Mouse (Mus musculus): ENCODE results near the gene Mark3. TPM values are rescaled to one million over a fixed set of nuclear protein-coding genes. Genes with fewer than 3 reads are reported as not detected.
"Not testable (repeated sequence)": the region's sequence is repeated elsewhere in the genome, so short reads cannot be mapped to it uniquely, and the experiment has no call there.

Mark3 gene
- 10 to 100 TPM; 62.1 to 72.5 TPM for total RNA-seq (2021)
- long read RNA-seq, experiment 1, transcript Mark3-206 (18 exons, 2,807 nt): major isoform, 53 of 96 reads
- long read RNA-seq, experiment 1, partial matches to known transcripts: 11 of 96 reads
- long read RNA-seq, experiment 1, other reads (novel, unspliced or antisense): 30 of 96 reads
- long read RNA-seq, experiment 2, transcript Mark3-201 (16 exons, 3,321 nt): minor isoform, 5 of 106 reads
- long read RNA-seq, experiment 2, transcript Mark3-206 (18 exons, 2,807 nt): major isoform, 68 of 106 reads
- long read RNA-seq, experiment 2, partial matches to known transcripts: 8 of 106 reads
- long read RNA-seq, experiment 2, other reads (novel, unspliced or antisense): 23 of 106 reads

- peak; percentile 98 for DNase-seq (ENCODE audit: low spot score in 2 of 2)
These were observed at the start of gene Mark3 for GRCm38 (mm10) chr12:111574074-111574886. Gene Mark3, plus strand, starts transcription at chr12:111574523.

- DNase-seq (ENCODE audit: low spot score in 2 of 2): no peak
These were observed 49.4 kb upstream of the Mark3 start for GRCm38 (mm10) chr12:111524883-111525282.

GRCm38 (mm10) chr12:111527643-111528281, 46.6 kb upstream of the Mark3 start:
- no peak for DNase-seq (ENCODE audit: low spot score in 2 of 2)

- no peak for DNase-seq (ENCODE audit: low spot score in 2 of 2)
These were observed 45.1 kb upstream of the Mark3 start for GRCm38 (mm10) chr12:111529192-111529591.

- DNase-seq (ENCODE audit: low spot score in 2 of 2): no peak
These were observed 41.1 kb upstream of the Mark3 start for GRCm38 (mm10) chr12:111533096-111533794.

- no peak for DNase-seq (ENCODE audit: low spot score in 2 of 2)
These were observed 39.0 kb upstream of the Mark3 start for GRCm38 (mm10) chr12:111535281-111535680.

GRCm38 (mm10) chr12:111535762-111536161, 38.6 kb upstream of the Mark3 start:
- DNase-seq (ENCODE audit: low spot score in 2 of 2): no peak

GRCm38 (mm10) chr12:111536746-111537145, 37.6 kb upstream of the Mark3 start:
- DNase-seq (ENCODE audit: low spot score in 2 of 2): no peak

GRCm38 (mm10) chr12:111537341-111537740, 37.0 kb upstream of the Mark3 start:
- DNase-seq (ENCODE audit: low spot score in 2 of 2): peak in 1 of 2 experiments; percentile 20

- DNase-seq (ENCODE audit: low spot score in 2 of 2): peak; percentile 97 to 98
These were observed 36.5 kb upstream of the Mark3 start, which contains the start of gene Eif5 for GRCm38 (mm10) chr12:111537796-111538291. Gene Eif5, plus strand, starts transcription at chr12:111538016.

- peak; percentile 79 to 85 for DNase-seq (ENCODE audit: low spot score in 2 of 2)
These were observed 35.9 kb upstream of the Mark3 start for GRCm38 (mm10) chr12:111538292-111539040.

GRCm38 (mm10) chr12:111539041-111539345, 35.3 kb upstream of the Mark3 start:
- DNase-seq (ENCODE audit: low spot score in 2 of 2): no peak

- DNase-seq (ENCODE audit: low spot score in 2 of 2): no peak
These were observed 27.3 kb upstream of the Mark3 start for GRCm38 (mm10) chr12:111547070-111547469.

- DNase-seq (ENCODE audit: low spot score in 2 of 2): no peak
These were observed 25.6 kb upstream of the Mark3 start for GRCm38 (mm10) chr12:111548555-111549289.

- DNase-seq (ENCODE audit: low spot score in 2 of 2): no peak
These were observed 23.6 kb upstream of the Mark3 start for GRCm38 (mm10) chr12:111550679-111551078.

- no peak for DNase-seq (ENCODE audit: low spot score in 2 of 2)
These were observed 22.0 kb upstream of the Mark3 start for GRCm38 (mm10) chr12:111552342-111552741.

- DNase-seq (ENCODE audit: low spot score in 2 of 2): no peak
These were observed 19.0 kb upstream of the Mark3 start for GRCm38 (mm10) chr12:111555357-111555756.

- DNase-seq (ENCODE audit: low spot score in 2 of 2): not testable (repeated sequence)
These were observed 18.4 kb upstream of the Mark3 start for GRCm38 (mm10) chr12:111555893-111556292.

GRCm38 (mm10) chr12:111557538-111557937, 16.8 kb upstream of the Mark3 start:
- no peak for DNase-seq (ENCODE audit: low spot score in 2 of 2)

- DNase-seq (ENCODE audit: low spot score in 2 of 2): no peak
These were observed 15.7 kb upstream of the Mark3 start for GRCm38 (mm10) chr12:111558655-111559054.

Data from gastrocnemius, postnatal 4 days (tissue).